Mouse (Mus musculus): ENCODE data around the gene Fbxl8.

DNA sequence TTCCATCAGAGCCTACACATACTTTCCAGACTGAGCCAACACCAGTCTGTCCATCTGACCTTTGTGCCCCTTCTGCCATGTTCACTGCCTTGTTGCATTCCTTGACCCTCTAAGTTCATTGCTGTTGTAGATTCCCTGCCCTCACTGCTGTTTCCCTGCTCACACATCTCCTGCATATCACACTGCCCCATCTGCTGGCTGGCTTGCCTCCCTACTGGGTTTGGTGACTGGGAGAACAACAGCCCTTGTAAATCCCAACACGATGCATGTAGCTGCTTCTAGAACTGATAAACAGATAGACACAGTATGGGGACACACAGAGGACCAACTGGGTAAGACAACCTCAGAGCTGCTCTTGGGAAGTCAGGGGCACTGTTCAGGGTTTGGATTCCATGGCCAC lies 47.3 kb downstream of the Fbxl8 start:
- no peak for TF ChIP-seq ZNF384 (IDR thresholded peaks at IDR 0.05; ENCODE audit: low read depth, low read length)
- TF ChIP-seq MAX (IDR thresholded peaks at IDR 0.05; ENCODE audit: low read length) = no peak
- no peak; a peak in 1 of 4 replicates for TF ChIP-seq CTCF (conservative IDR thresholded peaks at IDR 0.05 in 1 of 2, IDR thresholded peaks at IDR 0.05 in 1 of 2; ENCODE audit: low read depth in 2 of 2, low read length in 2 of 2)
- no peak for TF ChIP-seq CHD1 (IDR thresholded peaks at IDR 0.05; ENCODE audit: low read depth, low read length)

Measured in CH12.LX (cell line).